Mouse (Mus musculus) left cerebral cortex, postnatal 4 days (tissue): ENCODE measurements around the gene Uap1. TPM values are rescaled to one million over a fixed set of nuclear protein-coding genes. Genes with fewer than 3 reads are reported as not detected.
"Not testable (repeated sequence)": the region's sequence is repeated elsewhere in the genome, so short reads cannot be mapped to it uniquely, and the experiment has no call there.

Experiments
- DNase-seq: peaks from one replicate; pipeline ENCODE4 v3.0.0-alpha.2; 2022
- intact Hi-C: fragments of 180-260 bp; cut with DNase I; formaldehyde crosslinking; loops from one replicate; pipeline ENCODE4 v1.15.1; 2025
- total RNA-seq, 2 experiments: library from RNA; stranded (reverse); gene quantifications; 2 replicates each; pipeline ENCODE4 v1.2.3; 2021

The Uap1 gene
- total RNA-seq, 2 experiments from 2014 or later: 53.1 to 57.7 TPM

GRCm38 (mm10) chr1:170130962-170131361 is 43.8 kb downstream of the Uap1 start:
- DNase-seq: no peak
- intact Hi-C loops: loop anchor here (10.0 kb wide), 1 partner anchor 146 kb away; no protein-coding TSS in a partner anchor

GRCm38 (mm10) chr1:170124644-170125043 is 50.1 kb downstream of the Uap1 start:
- intact Hi-C loops: no loop called here
- no peak for DNase-seq

GRCm38 (mm10) chr1:170113616-170114015 is 61.1 kb downstream of the Uap1 start:
- no peak for DNase-seq
- intact Hi-C loops: no loop called here

- intact Hi-C loops: no loop called here
- DNase-seq: no peak
Observed at GRCm38 (mm10) chr1:170112261-170112660, 62.5 kb downstream of the Uap1 start.

GRCm38 (mm10) chr1:170111651-170112226 is 63.0 kb downstream of the Uap1 start:
- intact Hi-C loops: no loop called here
- DNase-seq: peak; percentile 50

GRCm38 (mm10) chr1:170110516-170111332 is 64.0 kb downstream of the Uap1 start, which contains the start of gene Ddr2:
Gene Ddr2, minus strand, starts transcription at chr1:170110762.
- intact Hi-C loops: no loop called here
- DNase-seq: peak; percentile 77

- intact Hi-C loops: no loop called here
- no peak for DNase-seq
Observed at GRCm38 (mm10) chr1:170109776-170110515, 64.8 kb downstream of the Uap1 start.

GRCm38 (mm10) chr1:170102814-170103213 is 71.9 kb downstream of the Uap1 start:
- intact Hi-C loops: not testable (repeated sequence)

More at GRCm38 (mm10) chr1:170102814-170103213, 71.9 kb downstream of the Uap1 start:
- DNase-seq: not testable (repeated sequence)

Other genes with a start within 250 kb of the Uap1 start
- 1 to 10 TPM; 5.8 to 6.3 TPM for gene Ccdc190, start 246.3 kb downstream of the Uap1 start, total RNA-seq
- gene Hsd17b7, start 205.7 kb downstream of the Uap1 start, total RNA-seq: 10 to 100 TPM; 25.3 to 26.9 TPM
- 10 to 100 TPM in 1 of 2 experiments, 1 to 10 TPM in 1; 9.0 to 10.5 TPM for gene Ddr2, start 64.2 kb downstream of the Uap1 start, total RNA-seq
- 10 to 100 TPM; 72.8 to 79.3 TPM for gene Uhmk1, start 40.4 kb upstream of the Uap1 start, total RNA-seq
- gene Sh2d1b2, start 57.8 kb upstream of the Uap1 start, total RNA-seq: not detected
- under 1 TPM in 1 of 2 experiments, not detected in 1; 0.22 TPM for gene Sh2d1b1, start 102.4 kb upstream of the Uap1 start, total RNA-seq
- 1 to 10 TPM; 2.1 to 2.2 TPM for gene Gm7694, start 131.4 kb upstream of the Uap1 start, total RNA-seq
- gene Spata46, start 133.8 kb upstream of the Uap1 start, total RNA-seq: not detected